Mouse (Mus musculus) E14TG2a.4 (cell line): ENCODE measurements around the gene Atp6v1c2.

Experiments
- H3K27me3 ChIP-seq: 2 replicates; pipeline ENCODE4 v1.6.1; 2014; ENCODE audit warnings: low read length, control low read depth; ENCODE audit not compliant: insufficient read depth
- H3K36me3 ChIP-seq: 2 replicates; pipeline ENCODE4 v1.6.1; 2014; ENCODE audit warnings: low read length, control low read depth; ENCODE audit not compliant: insufficient read depth
- H3K4me1 ChIP-seq: replicated peaks from 2 replicates; pipeline ENCODE4 v1.6.1; 2014; ENCODE audit warnings: low read depth, low read length, control low read depth
- H3K4me3 ChIP-seq: replicated peaks from 2 replicates; pipeline ENCODE4 v1.5.1; 2014; ENCODE audit warnings: mild to moderate bottlenecking, low read length
- H3K9me3 ChIP-seq: 2 replicates; pipeline ENCODE4 v1.6.1; 2014; ENCODE audit warnings: low read length, control low read depth
- CTCF ChIP-seq: conservative IDR thresholded peaks from 2 replicates; pipeline ENCODE4 v1.5.1; 2014; ENCODE audit warnings: low read length
- NANOG ChIP-seq: IDR thresholded peaks from 2 replicates; pipeline ENCODE4 v1.6.1; 2014; ENCODE audit warnings: borderline replicate concordance, low read length, mixed read lengths
- POU5F1 ChIP-seq: IDR thresholded peaks from 2 replicates; pipeline ENCODE4 v1.6.1; 2014; ENCODE audit warnings: low read length, borderline replicate concordance

The Atp6v1c2 gene

DNA sequence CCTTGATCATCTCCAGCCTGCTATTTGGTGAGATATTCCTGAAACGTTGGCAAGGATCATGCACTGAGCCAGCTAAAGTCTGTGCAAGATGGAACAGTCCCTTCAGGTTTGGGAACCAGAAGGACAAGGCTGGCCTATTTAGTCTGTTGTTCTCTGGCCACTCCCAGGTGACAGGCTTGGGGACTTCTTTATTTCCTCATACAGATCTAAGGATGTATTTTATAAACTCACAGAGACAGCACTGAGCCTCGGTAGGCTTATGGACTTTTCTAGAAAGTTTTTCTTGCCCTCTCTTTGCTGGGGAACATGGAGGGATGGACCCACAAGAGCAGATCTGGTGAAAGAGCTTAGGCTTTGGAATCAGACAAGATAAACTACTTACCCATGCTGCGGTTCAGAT is at the start of gene Atp6v1c2:
Gene Atp6v1c2 (minus strand): TSS at position 101 of the 400 bp plus-strand sequence.
- peaks cover 41% of the 10 kb centered on the region for H3K27me3 ChIP-seq
- H3K9me3 ChIP-seq, result no peaks in the 10 kb centered on the region
- no peak within 1 kb of the TSS for H3K4me3 ChIP-seq
- TF ChIP-seq CTCF (no peak), POU5F1 (no peak), NANOG (no peak)
- H3K36me3 ChIP-seq, result no peaks in the 10 kb centered on the region
- peaks cover 6% of the 10 kb centered on the region for H3K4me1 ChIP-seq

DNA sequence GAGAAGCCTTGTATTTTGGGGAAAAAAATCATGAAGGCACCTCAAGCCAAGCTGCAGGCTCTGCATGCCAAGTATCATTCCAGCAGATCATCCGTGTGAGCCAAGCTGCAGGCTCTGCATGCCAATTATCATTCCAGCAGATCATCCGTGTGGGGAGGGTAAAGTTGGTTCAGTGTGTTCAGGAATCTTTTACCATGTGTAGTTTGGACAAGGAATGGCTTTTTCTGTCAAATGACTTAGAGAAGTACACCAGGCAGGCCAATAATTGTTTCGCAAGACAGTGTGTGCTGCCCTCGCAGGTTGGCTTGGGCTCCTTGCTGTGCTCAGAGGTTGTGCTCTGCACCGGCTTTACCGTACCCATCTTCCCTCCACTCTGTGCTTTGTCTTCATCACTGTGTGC is 47.4 kb upstream of the Atp6v1c2 start:
- Histone ChIP-seq H3K27me3 (no peaks in the 10 kb centered on the region), H3K4me3 (no peak overlapping the region), H3K4me1 (no peaks in the 10 kb centered on the region), H3K36me3 (peaks cover 98% of the 10 kb centered on the region), H3K9me3 (no peaks in the 10 kb centered on the region)
- TF ChIP-seq POU5F1, result no peak
- TF ChIP-seq NANOG, result no peak
- TF ChIP-seq CTCF, result no peak

DNA sequence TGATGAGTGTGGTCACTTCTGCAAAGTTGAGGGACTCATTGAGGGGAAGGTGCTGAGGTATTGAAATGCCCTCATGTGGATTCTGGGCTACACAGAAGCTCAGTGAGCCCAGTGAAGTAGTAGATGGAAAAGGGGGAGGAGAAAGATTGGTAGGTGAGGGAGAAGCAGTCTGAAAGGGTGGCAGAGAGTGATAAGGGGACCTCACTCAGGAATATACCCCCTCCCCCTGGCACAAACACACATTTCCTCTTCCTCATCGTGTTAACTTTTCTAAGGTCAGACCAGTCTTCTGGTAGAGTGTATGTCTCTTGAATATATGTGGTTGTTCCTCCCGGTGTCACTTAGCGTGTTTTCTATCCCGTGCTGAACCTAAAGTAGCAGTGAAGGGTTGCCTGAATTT is 46.1 kb upstream of the Atp6v1c2 start:
- Histone ChIP-seq H3K4me3 (no peak overlapping the region), H3K36me3 (peaks cover 96% of the 10 kb centered on the region), H3K4me1 (no peaks in the 10 kb centered on the region), H3K27me3 (no peaks in the 10 kb centered on the region), H3K9me3 (no peaks in the 10 kb centered on the region)
- TF ChIP-seq NANOG (no peak), CTCF (no peak), POU5F1 (no peak)

DNA sequence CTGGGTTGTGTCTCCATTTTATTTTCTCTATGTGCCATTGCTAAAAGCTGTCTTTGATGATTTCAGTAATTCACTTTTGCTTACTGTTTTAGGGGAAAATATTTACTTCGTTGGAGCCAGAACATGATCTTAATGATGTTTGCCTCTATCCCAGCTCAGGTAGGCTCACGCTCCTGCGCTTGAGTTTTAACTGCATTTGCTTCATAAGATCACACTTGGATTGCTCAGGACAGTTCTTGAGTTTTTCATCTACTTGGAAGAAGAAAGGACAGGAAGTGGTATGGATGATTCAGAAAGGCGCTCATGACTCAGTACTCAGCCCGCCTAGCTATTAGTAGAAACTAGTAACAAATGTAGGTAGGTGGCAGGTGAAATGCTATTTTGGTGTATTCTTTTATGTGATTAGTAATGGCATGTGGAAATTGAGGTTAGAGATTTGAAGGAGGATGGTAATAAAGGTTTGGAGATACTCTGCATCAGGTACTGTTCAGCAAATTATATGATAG is 44.4 kb upstream of the Atp6v1c2 start:
- Histone ChIP-seq H3K9me3 (no peaks in the 10 kb centered on the region), H3K27me3 (no peaks in the 10 kb centered on the region), H3K4me1 (no peaks in the 10 kb centered on the region), H3K36me3 (peaks cover 96% of the 10 kb centered on the region), H3K4me3 (no peak overlapping the region)
- TF ChIP-seq CTCF (no peak), POU5F1 (no peak), NANOG (no peak)

DNA sequence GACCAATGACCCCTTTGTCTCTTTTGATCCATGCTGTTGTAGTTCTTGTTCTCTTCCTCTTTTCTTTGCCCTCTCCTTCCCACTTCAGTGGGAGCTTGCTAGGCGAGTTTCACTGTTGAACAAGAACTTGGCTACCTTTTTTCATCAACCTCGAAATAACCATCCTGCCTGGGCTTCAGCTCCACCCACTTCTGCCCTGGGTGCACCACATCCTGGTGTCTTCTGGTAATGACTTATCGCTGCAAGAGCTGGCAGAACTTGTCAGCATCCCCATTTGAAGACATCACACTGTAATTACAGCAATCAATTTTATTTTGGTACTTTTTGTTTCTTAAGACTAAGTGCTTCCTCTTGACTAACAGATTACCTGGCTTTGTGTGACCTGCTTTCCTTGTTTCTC is 43.5 kb upstream of the Atp6v1c2 start:
- no peaks in the 10 kb centered on the region for H3K27me3 ChIP-seq
- H3K4me3 ChIP-seq, result no peak overlapping the region
- peaks cover 96% of the 10 kb centered on the region for H3K36me3 ChIP-seq
- no peaks in the 10 kb centered on the region for H3K4me1 ChIP-seq
- H3K9me3 ChIP-seq, result no peaks in the 10 kb centered on the region
- TF ChIP-seq NANOG, result no peak

DNA sequence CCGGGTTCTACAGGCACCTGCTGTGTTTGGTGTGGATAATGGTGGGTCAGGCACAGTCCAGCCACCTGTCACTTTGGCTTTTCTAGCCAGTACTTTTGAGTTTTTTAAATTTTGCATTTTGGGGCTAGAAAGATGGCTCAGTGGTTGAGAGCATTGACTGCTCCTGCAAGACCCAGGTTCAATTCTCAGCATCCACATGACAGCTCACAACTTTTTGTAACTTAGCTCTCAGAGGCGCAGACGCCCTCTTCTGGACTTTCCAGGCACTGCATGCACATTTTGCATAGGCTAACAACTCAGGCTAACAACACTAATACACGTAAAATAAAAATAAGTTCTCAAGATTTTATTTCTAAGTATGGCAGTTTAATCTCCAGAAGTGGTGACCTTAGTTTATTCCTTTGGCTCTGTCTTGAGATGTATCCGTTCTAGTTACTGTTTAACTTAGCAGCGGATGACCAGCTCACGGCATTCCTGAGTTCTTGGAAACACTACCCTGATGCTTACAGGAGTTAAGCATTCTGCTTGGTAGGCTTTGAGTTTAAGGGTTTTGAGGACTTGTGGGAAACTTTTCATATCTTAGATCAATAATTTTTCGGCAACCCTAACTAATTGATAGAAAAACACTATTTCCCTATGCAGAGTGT is 42.6 kb upstream of the Atp6v1c2 start:
- H3K9me3 ChIP-seq, result no peaks in the 10 kb centered on the region
- no peak for TF ChIP-seq POU5F1
- TF ChIP-seq NANOG, result no peak
- TF ChIP-seq CTCF, result peak; percentile 88
- no peaks in the 10 kb centered on the region for H3K27me3 ChIP-seq
- no peaks in the 10 kb centered on the region for H3K4me1 ChIP-seq
- no peak overlapping the region for H3K4me3 ChIP-seq
- peaks cover 93% of the 10 kb centered on the region for H3K36me3 ChIP-seq

DNA sequence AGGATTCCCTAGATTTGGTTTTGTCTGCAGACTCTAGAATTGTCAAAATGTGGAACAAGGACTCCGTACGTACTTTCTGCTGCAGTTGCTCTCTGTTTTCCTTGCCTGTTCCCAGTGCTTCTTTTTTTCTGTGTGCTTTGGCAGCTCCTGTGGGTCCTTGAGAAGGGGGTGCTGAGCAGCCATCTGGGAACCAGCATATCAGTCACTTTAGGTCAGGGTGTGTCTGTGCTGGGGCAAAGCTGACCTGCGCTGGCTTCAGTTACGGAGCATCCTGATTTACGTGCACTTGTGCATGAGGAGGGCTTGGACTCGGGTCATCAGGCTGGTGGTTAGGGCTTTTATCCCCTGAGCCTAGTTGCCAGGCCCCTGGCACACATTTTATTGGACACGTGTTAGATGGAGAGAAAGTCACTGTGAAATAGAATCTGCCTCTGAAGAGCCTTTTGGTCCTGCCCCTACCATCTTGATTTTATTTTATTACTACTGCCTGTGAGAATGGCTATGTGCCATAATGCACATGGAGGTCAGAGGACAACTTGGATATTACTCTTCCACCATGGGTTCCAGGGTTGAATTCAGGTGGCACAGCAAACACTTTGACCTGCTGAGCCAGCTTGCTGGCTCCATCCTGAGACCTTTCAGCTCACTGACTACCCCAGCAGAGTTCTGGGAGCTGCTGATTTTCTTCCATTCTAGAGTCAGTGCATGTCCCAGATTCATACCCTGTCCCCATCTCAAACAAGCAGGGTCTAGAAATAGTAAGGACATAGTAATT is 40.6 kb upstream of the Atp6v1c2 start:
- Histone ChIP-seq H3K9me3 (no peaks in the 10 kb centered on the region), H3K27me3 (no peaks in the 10 kb centered on the region), H3K4me3 (no peak overlapping the region), H3K4me1 (no peaks in the 10 kb centered on the region), H3K36me3 (peaks cover 91% of the 10 kb centered on the region)
- TF ChIP-seq NANOG (no peak), CTCF (no peak), POU5F1 (no peak)

DNA sequence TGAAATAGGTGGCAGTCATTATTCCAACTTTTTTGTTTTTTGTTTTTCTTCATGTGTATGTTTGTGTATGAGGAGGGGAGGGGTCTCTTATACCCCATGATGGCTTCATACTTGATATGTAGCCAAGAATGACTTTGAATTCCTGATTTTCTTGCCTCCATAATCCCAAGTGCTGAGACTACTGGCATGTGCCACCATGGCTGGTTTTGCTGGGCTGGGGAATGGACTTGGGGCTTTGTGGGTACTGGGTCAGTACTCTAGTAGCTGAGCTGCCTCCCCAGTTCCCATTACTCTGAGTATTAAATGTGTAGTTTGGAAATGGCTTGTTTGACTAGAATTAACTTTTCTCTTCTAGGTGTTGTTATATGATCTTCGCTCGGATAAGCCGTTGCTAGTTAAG is 40.0 kb upstream of the Atp6v1c2 start:
- TF ChIP-seq NANOG, result no peak
- no peak for TF ChIP-seq CTCF
- no peak for TF ChIP-seq POU5F1
- Histone ChIP-seq H3K4me3 (no peak overlapping the region), H3K9me3 (no peaks in the 10 kb centered on the region)

More for the DNA sequence above, 40.0 kb upstream of the Atp6v1c2 start:
- H3K27me3 ChIP-seq, result no peaks in the 10 kb centered on the region
- peaks cover 91% of the 10 kb centered on the region for H3K36me3 ChIP-seq
- no peaks in the 10 kb centered on the region for H3K4me1 ChIP-seq
